Mouse (Mus musculus): ENCODE data around the gene Vsig10. TPM values are rescaled to one million over a fixed set of nuclear protein-coding genes. Genes with fewer than 3 reads are reported as not detected.

Vsig10 gene
- polyA plus RNA-seq, 1 experiment from 2014 or later, result 2.2 TPM

GRCm38 (mm10) chr5:117355648-117356303 lies 36.9 kb downstream of the Vsig10 start:
- DNase-seq (ENCODE audit: low spot score) (no peak), ATAC-seq (replicated peaks; ENCODE audit: low FRiP score) (no peak)
- Histone ChIP-seq H3K4me2 (peak overlapping the region; percentile 97), H3K27ac (ENCODE audit: low read depth, low read length) (0 out of 2 replicates have a peak overlapping the region, but pooled peaks have one; percentile 11), H3K9me3 (ENCODE audit: control insufficient read depth, low read length) (no peaks in the 10 kb centered on the region), H3K4me3 (ENCODE audit: low read depth, low read length) (peak overlapping the region; percentile 94; the same call in 1 of the 2 replicates), H3K4me1 (replicated peaks; ENCODE audit: control insufficient read depth, insufficient read depth, low read length) (peaks cover 39% of the 10 kb centered on the region), H3K9ac (ENCODE audit: low read depth, low read length) (no peak overlapping the region), H3K36me3 (ENCODE audit: control insufficient read depth, insufficient read depth, low read length) (no peaks in the 10 kb centered on the region), H3K27me3 (replicated peaks; ENCODE audit: control insufficient read depth, insufficient read depth, low read length) (peaks cover 3% of the 10 kb centered on the region; the same call in 1 of the 2 replicates)
- WGBS, result 32% methylated on average over 14 of the region's 14 CpGs

- Histone ChIP-seq H3K9ac (ENCODE audit: low read depth, low read length) (peak overlapping the region; percentile 87), H3K27ac (ENCODE audit: low read depth, low read length) (peak overlapping the region; percentile 81), H3K36me3 (ENCODE audit: control insufficient read depth, insufficient read depth, low read length) (no peaks in the 10 kb centered on the region), H3K4me3 (ENCODE audit: low read depth, low read length) (peak overlapping the region; percentile 94), H3K4me1 (replicated peaks; ENCODE audit: control insufficient read depth, insufficient read depth, low read length) (peaks cover 47% of the 10 kb centered on the region), H3K4me2 (peak overlapping the region; percentile 97), H3K27me3 (replicated peaks; ENCODE audit: control insufficient read depth, insufficient read depth, low read length) (peaks cover 3% of the 10 kb centered on the region; the same call in 1 of the 2 replicates), H3K9me3 (ENCODE audit: control insufficient read depth, low read length) (no peaks in the 10 kb centered on the region)
- under 1% methylated on average over 19 of the region's 24 CpGs for WGBS
- ATAC-seq (replicated peaks; ENCODE audit: low FRiP score), result peak; percentile 11
- DNase-seq (ENCODE audit: low spot score), result peak; percentile 64
Observed at GRCm38 (mm10) chr5:117356365-117357128, 37.7 kb downstream of the Vsig10 start.

- Histone ChIP-seq H3K4me3 (ENCODE audit: low read depth, low read length) (peak within 1 kb of the TSS; percentile 94), H3K4me1 (replicated peaks; ENCODE audit: control insufficient read depth, insufficient read depth, low read length) (peaks cover 49% of the 10 kb centered on the region)
- 1% methylated on average over 15 of the region's 54 CpGs for WGBS
Observed at GRCm38 (mm10) chr5:117357129-117357477, 38.2 kb downstream of the Vsig10 start, which contains the start of gene Wsb2. Wsb2 (plus strand) TSS chr5:117357304.

DNA sequence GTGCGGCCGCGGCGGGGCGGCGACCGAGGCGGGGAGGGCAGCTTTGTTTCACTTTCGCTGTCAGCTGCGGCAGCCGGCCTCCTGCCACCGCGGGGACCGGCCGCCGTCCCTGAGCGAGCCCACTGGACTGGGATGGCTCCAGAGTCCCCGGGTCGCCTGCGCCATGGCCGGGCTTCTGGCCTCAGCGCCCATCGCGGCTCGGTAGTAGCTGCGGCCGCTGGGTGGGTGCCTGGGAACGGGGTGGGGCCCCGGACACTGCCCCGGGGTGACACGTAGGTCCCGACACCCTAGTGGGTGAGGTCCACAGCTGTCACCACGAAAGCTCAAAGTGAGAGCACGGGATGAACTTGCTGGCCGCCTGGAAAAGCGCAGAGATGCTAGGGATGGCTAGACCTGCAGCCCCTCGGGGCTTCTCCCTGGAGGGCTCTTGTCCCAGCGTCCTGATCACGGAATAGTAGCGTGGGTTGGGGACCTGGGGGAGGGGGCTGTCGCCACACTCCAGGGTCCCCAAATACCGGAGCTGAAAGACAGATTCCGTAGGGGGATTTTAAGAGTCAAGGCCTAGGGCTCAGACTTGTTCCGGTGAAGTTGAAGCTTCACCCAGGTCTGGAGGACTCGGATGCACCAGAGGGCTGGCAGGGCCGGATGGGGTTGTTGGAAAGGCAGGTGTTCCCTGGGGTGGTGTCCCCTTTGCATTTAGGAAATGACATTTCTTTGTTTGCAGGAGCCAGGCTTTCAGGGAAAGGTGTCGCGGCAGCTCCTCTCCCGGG lies 38.8 kb downstream of the Vsig10 start:
- Histone ChIP-seq H3K27ac (ENCODE audit: low read depth, low read length) (peak overlapping the region; percentile 81), H3K36me3 (ENCODE audit: control insufficient read depth, insufficient read depth, low read length) (no peaks in the 10 kb centered on the region), H3K4me2 (peak overlapping the region; percentile 97), H3K9me3 (ENCODE audit: control insufficient read depth, low read length) (no peaks in the 10 kb centered on the region), H3K9ac (ENCODE audit: low read depth, low read length) (peak overlapping the region; percentile 87), H3K4me3 (ENCODE audit: low read depth, low read length) (peak overlapping the region; percentile 94), H3K27me3 (replicated peaks; ENCODE audit: control insufficient read depth, insufficient read depth, low read length) (peaks cover 3% of the 10 kb centered on the region; the same call in 1 of the 2 replicates), H3K4me1 (replicated peaks; ENCODE audit: control insufficient read depth, insufficient read depth, low read length) (peaks cover 49% of the 10 kb centered on the region)
- DNase-seq (ENCODE audit: low spot score) (peak; percentile 65), ATAC-seq (replicated peaks; ENCODE audit: low FRiP score) (peak; percentile 53)
- WGBS, result 1% methylated on average over 49 of the region's 49 CpGs

More at GRCm38 (mm10) chr5:117357129-117357477, 38.2 kb downstream of the Vsig10 start, which contains the start of gene Wsb2:
- Histone ChIP-seq H3K4me2 (peak within 1 kb of the TSS; percentile 97), H3K9ac (ENCODE audit: low read depth, low read length) (peak within 1 kb of the TSS; percentile 87), H3K27ac (ENCODE audit: low read depth, low read length) (peak within 1 kb of the TSS; percentile 81), H3K9me3 (ENCODE audit: control insufficient read depth, low read length) (no peaks in the 10 kb centered on the region), H3K27me3 (replicated peaks; ENCODE audit: control insufficient read depth, insufficient read depth, low read length) (peaks cover 3% of the 10 kb centered on the region; the same call in 1 of the 2 replicates), H3K36me3 (ENCODE audit: control insufficient read depth, insufficient read depth, low read length) (no peaks in the 10 kb centered on the region)
- DNase-seq (ENCODE audit: low spot score) (peak; percentile 82), ATAC-seq (replicated peaks; ENCODE audit: low FRiP score) (peak; percentile 63)

DNA sequence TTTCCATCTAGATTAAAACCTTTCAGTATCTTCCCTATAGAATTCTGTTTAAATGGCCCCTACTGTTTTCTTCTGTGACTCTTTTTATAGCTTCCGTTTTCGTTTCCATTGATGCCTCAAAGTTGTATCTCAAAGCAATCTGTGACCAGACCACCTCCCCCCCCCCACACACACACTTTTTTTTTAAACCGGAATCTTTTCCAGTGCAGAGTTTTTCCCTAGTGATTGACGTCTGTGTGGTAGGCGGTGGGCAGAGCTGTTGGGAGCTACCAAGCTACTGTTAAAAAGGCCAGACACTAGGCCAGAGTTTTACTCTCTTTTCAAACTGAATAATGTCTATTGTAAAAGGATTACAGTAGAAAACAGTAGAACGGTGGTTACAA lies 39.4 kb downstream of the Vsig10 start:
- Histone ChIP-seq H3K4me3 (ENCODE audit: low read depth, low read length) (peak overlapping the region; percentile 94), H3K27me3 (replicated peaks; ENCODE audit: control insufficient read depth, insufficient read depth, low read length) (peaks cover 3% of the 10 kb centered on the region; the same call in 1 of the 2 replicates), H3K4me2 (peak overlapping the region; percentile 97), H3K9ac (ENCODE audit: low read depth, low read length) (peak overlapping the region; percentile 87), H3K9me3 (ENCODE audit: control insufficient read depth, low read length) (no peaks in the 10 kb centered on the region), H3K36me3 (ENCODE audit: control insufficient read depth, insufficient read depth, low read length) (no peaks in the 10 kb centered on the region), H3K4me1 (replicated peaks; ENCODE audit: control insufficient read depth, insufficient read depth, low read length) (peaks cover 49% of the 10 kb centered on the region), H3K27ac (ENCODE audit: low read depth, low read length) (peak overlapping the region; percentile 81)
- DNase-seq (ENCODE audit: low spot score) (no peak), ATAC-seq (replicated peaks; ENCODE audit: low FRiP score) (no peak)
- WGBS, result 11% methylated on average over 6 of the region's 6 CpGs

DNA sequence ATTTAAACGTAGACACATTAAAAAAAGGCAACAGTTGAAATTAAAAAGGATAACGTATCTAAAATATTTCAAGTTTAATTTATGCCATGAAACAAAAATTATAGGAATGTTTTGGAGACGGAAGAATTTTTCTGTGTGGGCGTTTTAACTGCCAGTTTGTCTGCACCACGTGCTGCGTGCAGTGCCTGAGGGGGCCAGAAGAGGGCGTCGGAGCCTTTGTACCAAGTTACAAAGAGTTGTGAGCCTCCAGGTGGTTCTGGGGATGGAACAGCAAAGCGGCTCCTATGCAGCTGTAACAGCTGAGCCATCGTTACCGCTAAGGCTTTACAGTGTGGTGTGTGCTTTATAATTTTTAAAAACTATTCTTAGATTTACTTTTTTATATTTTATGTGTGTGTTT lies 39.8 kb downstream of the Vsig10 start:
- H3K9me3 ChIP-seq (ENCODE audit: control insufficient read depth, low read length), result no peaks in the 10 kb centered on the region
- DNase-seq (ENCODE audit: low spot score) (peak; percentile 64), ATAC-seq (replicated peaks; ENCODE audit: low FRiP score) (no peak)
- H3K27me3 ChIP-seq (replicated peaks; ENCODE audit: control insufficient read depth, insufficient read depth, low read length), result peaks cover 3% of the 10 kb centered on the region; the same call in 1 of the 2 replicates
- H3K4me1 ChIP-seq (replicated peaks; ENCODE audit: control insufficient read depth, insufficient read depth, low read length), result peaks cover 49% of the 10 kb centered on the region
- 39% methylated on average over 11 of the region's 11 CpGs for WGBS
- no peaks in the 10 kb centered on the region for H3K36me3 ChIP-seq (ENCODE audit: control insufficient read depth, insufficient read depth, low read length)
- no peak overlapping the region for H3K9ac ChIP-seq (ENCODE audit: low read depth, low read length)
- peak overlapping the region; percentile 97 for H3K4me2 ChIP-seq
- no peak overlapping the region for H3K4me3 ChIP-seq (ENCODE audit: low read depth, low read length)
- H3K27ac ChIP-seq (ENCODE audit: low read depth, low read length), result no peak overlapping the region

- H3K4me1 ChIP-seq (replicated peaks; ENCODE audit: control insufficient read depth, insufficient read depth, low read length), result peaks cover 49% of the 10 kb centered on the region
- peak overlapping the region; percentile 52 for H3K4me2 ChIP-seq
- H3K4me3 ChIP-seq (ENCODE audit: low read depth, low read length), result no peak overlapping the region
- ATAC-seq (replicated peaks; ENCODE audit: low FRiP score), result no peak
- no peaks in the 10 kb centered on the region for H3K9me3 ChIP-seq (ENCODE audit: control insufficient read depth, low read length)
- WGBS, result 44% methylated on average over 7 of the region's 7 CpGs
- peak overlapping the region; percentile 81 for H3K27ac ChIP-seq (ENCODE audit: low read depth, low read length)
- 0 out of 2 replicates have a peak overlapping the region, but pooled peaks have one; percentile 20 for H3K9ac ChIP-seq (ENCODE audit: low read depth, low read length)
- no peak for DNase-seq (ENCODE audit: low spot score)
- H3K27me3 ChIP-seq (replicated peaks; ENCODE audit: control insufficient read depth, insufficient read depth, low read length), result peaks cover 3% of the 10 kb centered on the region; the same call in 1 of the 2 replicates
- H3K36me3 ChIP-seq (ENCODE audit: control insufficient read depth, insufficient read depth, low read length), result peaks cover 2% of the 10 kb centered on the region; the same call in 1 of the 2 replicates
Observed at GRCm38 (mm10) chr5:117359497-117360227, 40.8 kb downstream of the Vsig10 start.

DNA sequence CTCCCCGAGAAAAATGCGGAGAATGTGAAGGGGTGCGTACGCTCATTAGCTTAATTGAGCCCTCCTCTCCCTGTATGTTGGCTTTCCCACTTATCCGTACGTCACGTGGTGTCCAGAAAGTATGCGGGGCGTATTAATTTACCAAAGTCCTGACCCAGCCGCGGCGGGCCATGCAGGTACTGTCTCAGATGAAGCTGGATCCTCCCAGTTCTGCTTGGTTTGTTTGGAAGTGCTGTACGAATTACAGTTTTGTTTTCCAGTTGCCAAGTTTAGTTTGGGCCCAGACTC lies 41.3 kb downstream of the Vsig10 start:
- H3K27ac ChIP-seq (ENCODE audit: low read depth, low read length), result peak overlapping the region; percentile 81
- peaks cover 2% of the 10 kb centered on the region; the same call in 1 of the 2 replicates for H3K36me3 ChIP-seq (ENCODE audit: control insufficient read depth, insufficient read depth, low read length)
- H3K4me1 ChIP-seq (replicated peaks; ENCODE audit: control insufficient read depth, insufficient read depth, low read length), result peaks cover 49% of the 10 kb centered on the region
- no peaks in the 10 kb centered on the region for H3K9me3 ChIP-seq (ENCODE audit: control insufficient read depth, low read length)
- WGBS, result 62% methylated on average over 13 of the region's 13 CpGs
- peak overlapping the region; percentile 52 for H3K4me2 ChIP-seq
- H3K27me3 ChIP-seq (replicated peaks; ENCODE audit: control insufficient read depth, insufficient read depth, low read length), result peaks cover 3% of the 10 kb centered on the region; the same call in 1 of the 2 replicates
- DNase-seq (ENCODE audit: low spot score) (no peak), ATAC-seq (replicated peaks; ENCODE audit: low FRiP score) (no peak)
- H3K9ac ChIP-seq (ENCODE audit: low read depth, low read length), result no peak overlapping the region
- H3K4me3 ChIP-seq (ENCODE audit: low read depth, low read length), result no peak overlapping the region

Measured in liver, embryonic 11.5 days (tissue).